Mouse (Mus musculus) heart, adult 8-10 months (tissue): ENCODE results near the gene Pigr. TPM values are rescaled to one million over a fixed set of nuclear protein-coding genes. Genes with fewer than 3 reads are reported as not detected.

ENCODE experiments used
- DNase-seq: peaks from one replicate; pipeline ENCODE4 v3.0.0; 2022; ENCODE audit warnings: low spot score
- total RNA-seq, 4 experiments: library from RNA; stranded (reverse); gene quantifications; 2 replicates each; pipeline ENCODE4 v1.2.4; 2022

Gene Pigr
- total RNA-seq, 4 experiments from 2014 or later = 0.23 TPM; not detected in 3

DNA sequence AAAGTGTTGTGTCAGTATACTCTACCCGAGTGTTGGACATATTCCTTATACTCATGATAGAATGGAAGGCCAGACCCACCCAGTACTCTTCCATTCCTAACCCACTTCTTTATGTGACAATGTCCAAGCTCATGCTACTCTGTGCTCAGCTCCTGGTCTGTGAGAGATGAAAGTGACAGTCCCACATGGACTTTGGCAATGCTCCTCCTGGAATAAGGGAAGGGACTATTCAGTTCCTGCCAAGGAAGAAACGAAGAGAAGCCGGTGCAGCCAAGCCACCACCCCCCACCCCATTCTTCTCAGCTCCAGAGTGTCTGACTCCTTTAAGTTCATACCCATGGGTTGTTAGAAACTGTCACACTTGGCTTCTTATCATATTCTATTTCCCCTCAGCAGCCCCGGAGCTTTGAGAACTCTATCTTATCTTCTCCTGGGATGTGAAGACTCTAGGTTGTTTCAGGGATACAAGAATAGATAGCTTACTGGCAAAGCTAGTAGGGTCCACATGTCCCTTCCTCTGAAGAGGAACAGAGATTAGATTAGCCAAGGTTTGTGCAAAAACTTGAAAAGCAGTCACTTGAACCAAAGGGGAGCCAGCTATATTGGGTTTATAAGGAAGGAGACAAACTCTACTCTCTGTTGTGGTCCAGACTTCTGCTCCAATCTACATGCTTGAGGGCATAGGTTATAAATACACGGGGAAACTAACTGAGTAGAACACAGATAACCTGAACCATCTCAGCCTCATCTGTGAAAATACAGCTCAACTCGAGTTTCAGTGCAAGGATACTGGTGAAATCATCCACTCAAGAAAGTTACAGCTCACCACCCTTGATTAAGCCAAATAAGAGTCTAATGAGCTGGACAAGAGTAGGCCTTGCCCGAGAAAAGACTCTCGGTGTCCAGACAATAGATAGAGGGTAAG is 3.7 kb downstream of the Pigr start:
- no peak for DNase-seq

DNA sequence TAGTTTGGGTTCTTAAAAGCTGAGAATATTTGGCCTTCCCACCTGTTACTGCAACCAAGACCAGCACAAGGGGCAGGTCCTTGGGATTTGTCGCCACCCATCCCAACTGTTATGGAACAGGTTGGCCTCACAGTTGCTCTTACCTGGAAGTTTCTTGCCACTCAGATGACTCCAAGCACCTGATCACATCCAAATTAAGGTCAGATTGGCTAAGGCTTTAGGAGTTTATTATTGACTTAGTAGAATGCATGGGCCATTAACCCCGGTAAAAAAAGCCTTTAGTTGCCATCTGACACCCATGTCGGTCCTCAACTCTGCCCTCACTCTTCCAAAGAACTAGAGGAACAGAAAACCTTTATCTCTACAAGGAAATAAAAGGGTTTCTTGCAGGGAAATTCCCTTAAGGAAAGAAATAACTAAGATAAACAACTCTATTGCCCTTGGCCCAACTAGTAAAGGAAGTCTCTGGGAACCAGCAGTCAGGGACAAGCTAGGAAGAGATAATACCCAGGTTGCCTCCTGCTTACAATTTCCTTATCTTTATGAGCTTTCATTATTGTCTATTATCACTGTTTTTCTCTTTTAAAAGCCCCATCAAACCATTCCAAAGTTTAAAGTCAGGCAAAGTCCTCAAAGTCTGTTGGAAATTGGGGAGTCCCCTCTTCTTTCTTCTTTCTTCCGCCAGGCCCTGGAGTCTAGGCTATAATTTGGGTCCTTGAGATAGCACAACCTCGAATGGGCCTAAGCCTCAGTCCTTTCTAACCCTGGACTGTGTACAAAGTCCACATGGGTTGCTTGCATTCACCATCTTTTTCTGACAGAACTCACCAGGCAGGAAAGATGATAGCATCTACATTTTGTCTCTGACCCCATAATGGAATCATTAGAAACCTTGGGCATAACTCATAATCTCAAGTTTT is 6.0 kb downstream of the Pigr start:
- no peak for DNase-seq

DNA sequence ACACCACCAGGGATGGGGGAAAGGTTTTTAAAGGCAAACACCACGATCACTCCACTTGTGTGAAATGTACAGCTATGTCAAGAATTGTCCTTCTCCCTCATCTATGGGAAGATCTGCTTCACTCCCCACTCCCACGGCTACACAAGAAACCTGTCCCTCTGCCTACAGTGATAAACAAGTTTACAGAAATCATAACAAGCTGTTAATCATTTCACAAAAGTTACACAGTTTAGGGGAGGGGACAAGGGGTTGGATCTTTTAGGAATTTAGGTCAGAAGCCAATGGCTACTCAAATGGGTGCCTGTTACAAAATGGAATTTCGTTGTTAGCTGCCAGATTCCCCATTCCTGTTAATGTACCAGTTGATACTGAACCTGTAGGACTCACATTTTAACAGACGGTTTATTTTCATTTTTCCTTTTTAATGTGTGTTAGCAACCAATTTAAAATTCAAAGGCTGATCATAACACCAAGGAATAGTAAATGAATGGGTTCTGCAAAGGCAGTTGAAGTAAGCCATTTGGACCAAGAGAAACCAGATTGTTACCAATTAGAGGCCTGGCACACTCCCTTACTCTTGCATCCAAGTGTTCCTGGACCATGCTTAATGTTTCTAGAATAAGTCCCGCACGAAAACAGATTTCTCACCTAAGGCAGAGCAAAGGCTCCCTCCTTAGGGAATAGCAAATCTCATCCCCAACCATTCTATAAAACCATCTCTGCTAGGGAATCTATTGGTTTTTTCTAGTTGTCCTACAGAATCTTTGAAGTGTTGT is 8.9 kb downstream of the Pigr start:
- no peak for DNase-seq

DNA sequence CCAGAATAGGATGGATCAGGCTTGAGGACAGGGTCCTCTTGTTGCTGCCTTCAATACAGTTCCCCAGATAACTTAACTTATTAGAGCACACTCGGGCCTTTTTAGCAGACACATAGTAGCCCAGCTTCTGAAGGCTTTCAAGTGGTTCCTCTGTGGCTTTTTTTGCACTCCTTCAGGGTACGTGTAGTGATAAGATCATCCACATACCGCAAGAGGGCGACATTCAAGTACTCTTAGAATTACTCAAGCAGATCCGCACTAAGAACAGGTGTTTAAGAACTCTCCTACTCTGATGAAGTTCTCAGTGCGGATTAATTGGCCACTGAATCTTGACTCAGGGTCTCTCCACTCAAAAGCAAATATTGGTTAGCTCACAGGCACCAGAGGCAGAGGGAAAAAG is 11.8 kb downstream of the Pigr start:
- DNase-seq = no peak

DNA sequence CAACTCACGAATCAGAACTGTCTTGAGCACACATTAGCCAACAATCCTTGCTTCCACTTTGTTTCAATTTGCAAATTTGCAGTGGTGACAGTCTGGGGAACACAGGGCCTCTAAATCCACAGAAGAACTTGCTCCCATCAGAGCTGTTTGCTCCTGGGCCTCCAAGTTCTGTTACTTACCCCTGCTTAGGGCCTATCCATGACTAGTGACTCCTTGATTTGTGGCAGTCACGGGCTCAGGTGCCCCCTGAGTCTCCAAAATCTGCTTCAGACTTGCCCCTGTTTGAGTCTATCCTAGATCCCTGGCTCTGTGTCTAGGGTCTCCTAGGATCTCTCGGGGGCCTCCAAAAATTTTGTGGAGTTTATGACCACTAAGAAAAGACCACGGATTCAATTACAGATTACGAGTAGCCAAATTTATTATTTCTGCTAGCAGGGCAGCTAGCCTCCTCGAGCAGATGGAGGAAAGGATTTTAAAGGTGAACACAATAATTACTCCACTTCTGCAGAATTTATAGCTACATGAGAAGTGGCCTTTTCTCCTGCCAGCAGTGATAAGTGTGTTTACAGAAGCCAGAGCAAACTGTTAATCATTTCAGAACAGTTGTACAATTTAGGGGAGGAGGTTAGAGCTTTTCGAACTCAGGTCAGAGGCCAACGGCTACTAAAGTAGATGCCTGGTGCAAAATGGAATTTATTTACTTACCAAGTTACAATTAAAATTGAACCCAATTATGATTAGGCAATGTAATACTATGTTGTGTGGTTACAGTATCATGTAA is 14.3 kb downstream of the Pigr start:
- DNase-seq = no peak

DNA sequence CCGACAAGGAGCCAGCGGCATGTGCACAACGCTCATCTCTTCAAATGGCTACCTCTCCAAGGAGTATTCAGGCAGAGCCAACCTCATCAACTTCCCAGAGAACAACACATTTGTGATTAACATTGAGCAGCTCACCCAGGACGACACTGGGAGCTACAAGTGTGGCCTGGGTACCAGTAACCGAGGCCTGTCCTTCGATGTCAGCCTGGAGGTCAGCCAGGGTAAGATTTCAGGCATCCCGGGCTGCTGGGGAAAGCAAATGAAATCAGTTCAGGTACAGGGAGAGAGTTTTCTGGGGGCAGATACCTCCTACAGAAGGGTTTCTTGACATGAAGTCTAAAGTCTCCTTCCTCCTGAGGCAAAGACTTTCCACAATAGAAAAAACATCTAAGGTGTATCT is 15.1 kb downstream of the Pigr start:
- no peak for DNase-seq

DNA sequence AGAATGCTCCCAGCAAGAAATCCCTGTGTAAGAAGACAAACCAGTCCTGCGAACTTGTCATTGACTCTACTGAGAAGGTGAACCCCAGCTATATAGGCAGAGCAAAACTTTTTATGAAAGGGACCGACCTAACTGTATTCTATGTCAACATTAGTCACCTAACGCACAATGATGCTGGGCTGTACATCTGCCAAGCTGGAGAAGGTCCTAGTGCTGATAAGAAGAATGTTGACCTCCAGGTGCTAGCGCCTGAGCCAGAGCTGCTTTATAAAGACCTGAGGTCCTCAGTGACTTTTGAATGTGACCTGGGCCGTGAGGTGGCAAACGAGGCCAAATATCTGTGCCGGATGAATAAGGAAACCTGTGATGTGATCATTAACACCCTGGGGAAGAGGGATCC is 18.0 kb downstream of the Pigr start:
- no peak for DNase-seq

DNA sequence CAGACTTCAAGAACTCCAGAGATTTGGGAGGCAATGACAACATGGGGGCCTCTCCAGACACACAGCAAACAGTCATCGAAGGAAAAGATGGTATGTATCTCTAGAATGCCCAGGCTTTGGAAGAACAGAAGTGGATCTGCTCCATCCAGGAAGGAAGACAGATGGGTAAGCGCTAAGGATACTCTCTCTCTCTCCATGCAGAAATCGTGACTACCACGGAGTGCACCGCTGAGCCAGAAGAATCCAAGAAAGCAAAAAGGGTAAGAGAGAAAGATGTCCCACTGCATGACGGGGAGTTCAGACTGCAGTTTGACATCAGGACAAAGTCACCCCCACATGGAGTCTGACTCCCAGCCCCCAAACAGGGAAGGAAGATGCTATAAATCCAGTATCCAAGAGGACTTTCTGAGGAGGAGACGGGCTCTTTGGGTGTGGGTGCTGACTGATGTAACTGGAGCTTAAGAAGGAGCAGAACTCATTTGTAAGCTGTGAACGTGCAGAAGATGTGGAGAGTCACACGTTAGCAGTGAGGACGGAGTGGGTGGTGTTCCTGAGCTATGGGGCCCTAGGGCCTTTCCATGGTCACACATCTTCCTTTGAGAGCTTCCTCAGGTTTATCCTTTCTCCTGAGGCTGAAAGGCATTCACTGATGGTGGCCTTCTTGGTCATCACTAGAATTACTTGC is 23.2 kb downstream of the Pigr start:
- DNase-seq = no peak

DNA sequence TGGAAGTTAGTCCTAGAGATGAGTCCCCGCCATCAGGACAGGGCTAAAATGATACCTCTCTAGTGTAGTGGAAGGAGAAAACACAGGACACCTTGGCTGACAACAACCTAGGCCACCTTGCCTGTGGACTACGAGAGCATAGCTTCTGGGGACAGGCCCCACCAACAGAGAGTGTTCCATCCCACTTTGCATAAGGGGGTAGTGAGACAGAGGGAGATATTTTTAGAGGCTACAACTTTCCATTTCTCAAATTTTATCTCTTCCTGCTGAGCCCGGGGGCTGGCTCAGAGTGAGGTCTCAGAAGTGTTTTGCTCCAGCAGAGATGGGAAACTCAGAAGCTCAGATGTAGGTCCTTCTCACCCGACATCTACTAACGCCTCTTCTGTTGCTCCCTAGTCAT is 23.9 kb downstream of the Pigr start:
- no peak for DNase-seq

DNA sequence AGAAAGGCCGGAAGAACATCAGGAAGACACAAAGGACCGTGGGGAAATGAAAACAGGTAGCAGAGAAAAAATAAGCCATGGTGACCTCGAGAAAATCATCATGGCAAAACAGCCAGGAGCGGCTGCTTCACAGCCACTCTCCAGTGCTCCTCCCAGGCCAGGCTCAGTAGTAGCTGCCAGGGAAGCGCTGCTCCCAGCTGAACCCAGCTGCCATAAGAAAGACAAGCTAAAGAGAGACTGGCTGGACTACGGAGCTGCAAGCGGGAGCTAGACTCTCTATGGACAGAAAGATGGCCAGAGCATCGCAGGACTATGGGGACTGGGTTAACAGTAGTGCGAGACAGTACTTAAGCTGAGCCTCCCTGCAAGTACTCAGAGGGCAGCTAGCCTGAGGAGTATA is 28.3 kb downstream of the Pigr start:
- DNase-seq = no peak

DNA sequence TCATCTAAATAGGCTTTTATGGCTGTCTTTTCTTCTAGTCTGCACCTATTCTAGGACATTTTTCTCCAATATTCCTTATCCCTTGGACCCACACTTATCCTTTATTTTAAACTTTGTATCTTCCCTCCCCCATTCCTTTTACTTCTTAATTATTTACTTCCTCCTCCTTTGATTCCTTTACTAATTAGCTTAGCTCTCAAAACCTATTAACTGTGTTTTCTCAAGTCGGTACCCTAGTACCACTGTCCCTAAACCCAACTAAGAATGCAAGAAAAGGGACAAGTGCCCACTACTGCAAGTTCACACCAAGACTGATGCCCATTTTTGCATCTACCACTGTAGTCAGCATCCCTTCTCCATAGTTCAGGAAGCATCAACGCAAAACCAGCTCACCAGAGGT is 29.2 kb downstream of the Pigr start:
- no peak for DNase-seq

DNA sequence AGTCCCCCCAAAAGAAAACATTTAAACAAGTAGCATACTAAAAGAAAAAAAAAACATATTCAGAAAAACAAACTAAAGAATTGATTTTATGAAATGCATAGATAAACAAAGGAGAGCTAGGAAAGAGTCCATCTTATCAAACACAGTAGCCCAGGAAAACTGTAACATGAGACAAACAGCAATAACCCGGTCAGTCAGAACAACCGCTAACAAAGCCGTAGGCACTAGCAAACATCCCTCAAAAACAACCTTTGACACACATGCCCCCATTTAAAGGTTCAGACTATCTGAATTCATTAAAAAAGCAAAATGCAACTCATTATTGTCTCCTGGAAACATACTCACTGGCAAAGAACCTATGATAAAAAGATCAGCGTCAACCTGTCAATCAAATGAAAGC is 31.0 kb downstream of the Pigr start:
- no peak for DNase-seq

DNA sequence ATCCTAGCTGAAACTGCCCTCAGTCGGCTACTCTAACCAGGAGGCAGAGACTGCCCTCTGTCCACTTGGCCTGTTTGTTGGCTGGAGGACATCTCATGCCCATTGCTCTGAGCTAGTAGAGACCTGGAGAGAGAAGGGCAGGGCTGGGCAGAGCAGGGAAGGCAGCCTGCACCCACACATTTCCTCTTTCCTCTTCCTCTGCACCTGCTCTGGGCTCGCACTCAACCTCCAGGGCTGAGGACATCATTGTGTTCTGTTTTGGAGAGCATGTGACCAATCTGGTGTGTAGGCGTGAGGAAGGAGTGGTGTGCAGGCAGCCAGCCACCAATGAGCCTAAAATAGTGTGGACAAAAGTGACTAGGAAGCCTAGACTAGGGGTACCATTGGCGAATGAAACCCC is 37.8 kb downstream of the Pigr start:
- peak; percentile 12 for DNase-seq

DNA sequence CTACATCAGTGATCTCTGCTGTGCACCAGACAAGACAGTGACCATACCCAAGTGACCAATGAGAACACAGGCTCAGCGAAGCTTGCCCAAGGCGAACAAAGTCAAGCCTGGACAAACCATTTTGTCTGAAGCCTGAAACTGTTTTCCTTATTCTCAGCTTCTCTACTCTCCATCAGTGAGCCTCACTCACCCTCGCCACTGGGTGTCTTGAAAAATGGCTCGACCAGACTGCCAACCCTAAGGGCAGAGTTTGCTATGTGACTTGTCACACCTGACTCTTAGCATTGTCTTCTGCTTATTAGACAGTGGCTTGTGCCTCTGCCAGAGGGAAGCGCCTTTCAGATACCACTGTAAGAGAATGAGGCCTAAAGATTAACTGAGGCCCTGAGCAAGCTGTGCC is 38.3 kb downstream of the Pigr start:
- DNase-seq = no peak

DNA sequence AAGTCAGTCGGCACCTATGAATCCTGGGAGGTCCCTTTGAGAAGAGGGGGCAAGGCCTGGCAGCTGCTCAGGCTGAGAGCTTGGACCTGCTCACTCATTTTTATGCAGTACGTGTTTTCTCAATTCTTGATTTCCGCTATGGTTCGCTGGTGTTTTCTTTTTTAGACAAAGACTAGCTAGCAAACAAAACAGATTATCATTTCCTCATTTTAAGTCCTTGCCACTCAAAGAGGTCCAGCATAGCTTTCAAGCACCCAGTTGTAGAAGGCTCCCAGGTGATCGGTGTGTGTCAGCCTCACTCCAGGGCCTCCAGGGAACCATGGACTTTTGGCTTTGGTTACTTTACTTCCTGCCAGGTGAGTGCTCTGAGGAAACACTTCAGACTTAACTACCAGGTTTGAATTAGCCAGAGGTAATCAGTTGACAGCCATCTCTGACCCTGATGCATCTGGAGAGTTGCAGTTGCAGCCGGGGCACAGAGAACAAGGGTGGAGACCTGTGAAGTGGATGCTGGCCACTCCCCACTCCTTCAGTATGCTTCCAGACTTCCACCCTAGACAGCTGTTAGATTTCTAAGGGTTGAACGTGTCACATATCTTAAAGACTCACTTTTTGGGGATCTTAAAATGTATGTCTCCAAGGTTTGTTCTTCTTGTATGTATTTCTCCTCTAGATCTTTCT is 39.2 kb downstream of the Pigr start, which contains the start of gene Fcmr:
Gene Fcmr, plus strand, starts transcription at position 129 of the 681 bp plus-strand sequence.
- DNase-seq = no peak

DNA sequence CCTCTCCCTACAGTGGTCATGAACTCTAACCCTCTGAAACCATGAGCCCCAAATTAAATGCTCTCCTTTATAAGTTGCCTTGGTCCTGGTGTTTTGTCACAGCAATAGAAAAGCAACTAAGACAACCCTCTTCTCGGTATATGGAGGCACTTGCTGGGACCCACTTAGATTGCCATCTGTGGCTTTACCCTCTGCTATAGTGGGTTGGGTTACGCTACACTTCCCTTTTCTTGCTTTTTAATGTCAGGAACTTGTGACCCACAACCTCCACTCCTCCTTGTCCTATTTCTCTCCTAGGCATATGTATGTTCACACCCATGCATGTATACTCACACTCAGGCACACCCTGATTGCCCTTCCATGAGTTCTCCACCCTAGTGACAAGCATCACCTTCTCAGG is 46.4 kb downstream of the Pigr start:
- no peak for DNase-seq

DNA sequence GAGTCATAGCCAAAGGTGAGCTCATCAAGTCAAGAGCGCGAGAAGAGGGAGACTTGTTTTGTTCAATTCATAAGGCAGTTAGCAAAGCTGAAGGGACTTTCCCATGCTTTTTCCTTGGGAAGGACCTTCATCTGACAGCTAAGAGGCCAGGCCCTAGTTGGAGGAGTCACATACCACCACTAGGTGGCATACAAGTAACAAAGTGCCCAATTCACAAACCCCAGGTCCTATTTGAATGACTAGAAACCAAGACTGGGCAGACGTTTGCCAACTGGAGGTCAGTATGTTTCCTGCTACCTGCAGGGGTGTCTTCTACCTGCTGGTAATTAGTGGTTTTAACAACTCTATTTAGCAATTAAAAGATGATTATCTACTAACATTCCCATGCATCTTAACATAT is 48.7 kb downstream of the Pigr start:
- peak; percentile 22 for DNase-seq

DNA sequence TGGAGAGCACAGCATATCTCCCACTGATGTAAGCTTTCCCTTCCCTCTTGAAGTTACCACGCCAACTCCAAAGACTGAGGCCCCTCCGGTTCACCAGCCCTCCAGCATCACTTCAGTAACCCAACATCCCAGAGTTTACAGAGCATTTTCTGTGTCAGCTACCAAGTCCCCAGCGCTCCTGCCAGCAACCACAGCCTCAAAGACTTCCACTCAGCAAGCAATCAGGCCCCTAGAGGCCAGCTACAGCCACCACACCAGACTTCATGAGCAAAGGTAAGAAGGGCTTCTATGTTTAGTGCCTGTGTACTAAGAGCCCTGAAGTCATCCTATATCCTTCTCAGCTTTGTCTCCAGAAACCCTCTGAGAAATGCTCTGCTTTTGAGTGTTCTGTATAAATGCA is 49.4 kb downstream of the Pigr start:
- DNase-seq = no peak

DNA sequence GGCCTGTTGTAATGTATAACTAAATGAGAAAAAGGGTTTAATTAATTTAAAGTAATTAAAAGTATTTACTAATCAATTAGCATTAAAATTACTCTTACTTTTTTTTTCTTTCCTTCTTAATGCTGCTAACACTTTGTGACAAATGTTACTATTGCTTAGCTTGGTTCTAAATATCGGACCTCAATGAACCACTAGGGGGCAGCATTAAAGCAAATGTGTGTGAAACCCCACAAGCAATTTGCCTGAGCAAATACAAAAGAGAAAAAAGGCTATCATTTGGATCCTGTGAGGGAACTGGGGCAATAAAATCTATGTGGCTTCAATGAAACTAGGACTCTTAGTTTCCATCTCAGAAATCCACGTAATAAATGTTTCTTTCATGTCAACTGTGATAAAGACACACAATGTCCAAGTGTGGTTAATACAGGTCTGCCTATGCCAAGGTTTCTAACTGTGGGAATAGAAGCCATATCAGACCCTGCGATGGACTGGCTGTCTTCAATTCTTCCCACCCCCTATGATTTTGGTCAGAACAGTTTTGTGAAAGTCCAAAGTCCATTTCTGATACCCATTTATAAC is 50.5 kb downstream of the Pigr start:
- DNase-seq = peak; percentile 51
